Comparison of ENCODE assay signal across 16 mouse cellular contexts in genomic region chr7:126628111-126628510, GRCm38 (mm10). TPM values are rescaled to one million over a fixed set of nuclear protein-coding genes. Genes with fewer than 3 reads are reported as not detected.
DNase-seq lines count a peak whose midpoint lies in the region; ATAC-seq and TF ChIP-seq lines count a peak whose summit lies in the region.
"Had no signal": no experiment of that assay in that cellular context is flagged by ENCODE, and none has a peak within 500 bp of the region (broad histone marks: within the 10 kb centered on the region; RNA-seq: fewer than 3 reads in every experiment).

No protein-coding gene starts in this region.

- H3K4me1 ChIP-seq in heart, embryonic 10.5 days = peaks cover 8% of the 10 kb centered on the region; the same call in 1 of the 2 replicates
- peaks cover 43% of the 10 kb centered on the region for H3K4me1 ChIP-seq in liver, embryonic 13.5 days (replicated peaks)
- peaks cover 17% of the 10 kb centered on the region; the same call in 1 of the 2 replicates for H3K4me1 ChIP-seq in liver, postnatal 0 days (ENCODE audit: insufficient read depth)
- H3K4me1 ChIP-seq in embryonic facial prominence, embryonic 13.5 days = peaks cover 13% of the 10 kb centered on the region
- H3K4me1 ChIP-seq: forebrain, embryonic 15.5 days had no signal

- H3K36me3 ChIP-seq in heart, embryonic 10.5 days = no peaks in the 10 kb centered on the region
- no peaks in the 10 kb centered on the region for H3K36me3 ChIP-seq in liver, embryonic 13.5 days
- H3K36me3 ChIP-seq in liver, postnatal 0 days (replicated peaks; ENCODE audit: insufficient read depth, low read length) = no peaks in the 10 kb centered on the region
- no peaks in the 10 kb centered on the region for H3K36me3 ChIP-seq in embryonic facial prominence, embryonic 13.5 days
- H3K36me3 ChIP-seq: forebrain, embryonic 15.5 days had no signal

- H3K4me3 ChIP-seq in heart, embryonic 10.5 days = no peak overlapping the region
- H3K4me3 ChIP-seq in liver, embryonic 13.5 days (replicated peaks) = no peak overlapping the region
- no peak overlapping the region for H3K4me3 ChIP-seq in liver, postnatal 0 days (ENCODE audit: low read depth, low read length)
- no peak overlapping the region for H3K4me3 ChIP-seq in embryonic facial prominence, embryonic 13.5 days
- H3K4me3 ChIP-seq: forebrain, embryonic 15.5 days had no signal

- no peak overlapping the region for H3K4me2 ChIP-seq in liver, embryonic 13.5 days
- no peak overlapping the region for H3K4me2 ChIP-seq in liver, postnatal 0 days (ENCODE audit: low read depth, low read length)
- H3K4me2 ChIP-seq in embryonic facial prominence, embryonic 13.5 days = no peak overlapping the region
- H3K4me2 ChIP-seq: forebrain, embryonic 15.5 days had no signal

- no peaks in the 10 kb centered on the region for H3K9me3 ChIP-seq in heart, embryonic 10.5 days
- no peaks in the 10 kb centered on the region for H3K9me3 ChIP-seq in liver, embryonic 13.5 days (replicated peaks)
- no peaks in the 10 kb centered on the region for H3K9me3 ChIP-seq in liver, postnatal 0 days (ENCODE audit: low read length)
- H3K9me3 ChIP-seq in embryonic facial prominence, embryonic 13.5 days = no peaks in the 10 kb centered on the region
- H3K9me3 ChIP-seq: forebrain, embryonic 15.5 days had no signal

- no peak for TF ChIP-seq CTCF in liver, postnatal 0 days (IDR thresholded peaks at IDR 0.05; ENCODE audit: low read depth)

- 0 out of 2 replicates have a peak overlapping the region, but pooled peaks have one; percentile 16 for H3K9ac ChIP-seq in liver, embryonic 13.5 days
- no peak overlapping the region for H3K9ac ChIP-seq in liver, postnatal 0 days (replicated peaks)
- H3K9ac ChIP-seq in embryonic facial prominence, embryonic 13.5 days = peak overlapping the region; percentile 37
- H3K9ac ChIP-seq: forebrain, embryonic 15.5 days; liver, embryonic 14.5 days had no signal

- H3K27ac ChIP-seq in heart, embryonic 10.5 days = peak overlapping the region; percentile 30; the same call in 1 of the 2 replicates
- no peak overlapping the region for H3K27ac ChIP-seq in liver, embryonic 13.5 days
- H3K27ac ChIP-seq in liver, postnatal 0 days (ENCODE audit: low read depth) = no peak overlapping the region
- peak overlapping the region; percentile 61 for H3K27ac ChIP-seq in embryonic facial prominence, embryonic 13.5 days
- H3K27ac ChIP-seq: forebrain, embryonic 15.5 days; liver, embryonic 14.5 days had no signal

- no peak for ATAC-seq in liver, embryonic 13.5 days (ENCODE audit: low read depth)
- no peak for ATAC-seq in liver, postnatal 0 days
- ATAC-seq in embryonic facial prominence, embryonic 13.5 days (ENCODE audit: insufficient number of reproducible peaks, insufficient read depth, low FRiP score, low TSS enrichment, low read depth) = no peak
- ATAC-seq: forebrain, embryonic 15.5 days; midbrain, embryonic 16.5 days had no signal

- no peak for DNase-seq in heart, embryonic 10.5 days (ENCODE audit: low spot score)
- no peak for DNase-seq in heart, adult 8-10 months (ENCODE audit: low spot score)
- DNase-seq in liver, embryonic 13.5 days = no peak
- DNase-seq in liver, postnatal 0 days = no peak
- peak; percentile 13 for DNase-seq in lung, postnatal 14 days
- DNase-seq in cerebellum, postnatal 10 days = no peak
- DNase-seq in spleen, postnatal 36 days (ENCODE audit: low spot score in 2 of 2) = no peak
- DNase-seq: retina, postnatal 1 day had no signal

- TF ChIP-seq EP300 in liver, postnatal 0 days (IDR thresholded peaks at IDR 0.05; ENCODE audit: low read depth) = no peak

- 0 out of 2 replicates have a peak, but pooled peaks cover 7% of the 10 kb centered on the region for H3K27me3 ChIP-seq in heart, embryonic 10.5 days (ENCODE audit: insufficient read depth, poor library complexity, severe bottlenecking)
- no peaks in the 10 kb centered on the region for H3K27me3 ChIP-seq in liver, embryonic 13.5 days
- H3K27me3 ChIP-seq in liver, postnatal 0 days (ENCODE audit: insufficient read depth, low read length) = no peaks in the 10 kb centered on the region
- no peaks in the 10 kb centered on the region for H3K27me3 ChIP-seq in embryonic facial prominence, embryonic 13.5 days
- H3K27me3 ChIP-seq: forebrain, embryonic 15.5 days had no signal

- WGBS in heart, embryonic 10.5 days = 66% methylated on average over 6 of the region's 6 CpGs
- 65% methylated on average over 6 of the region's 6 CpGs for WGBS in liver, embryonic 13.5 days (ENCODE audit: insufficient replicate concordance)
- WGBS in liver, postnatal 0 days (ENCODE audit: insufficient replicate concordance) = 67% methylated on average over 6 of the region's 6 CpGs
- WGBS in embryonic facial prominence, embryonic 13.5 days = 48% methylated on average over 6 of the region's 6 CpGs

RNA-seq across cellular contexts. Expression of gene Nupr1, which starts 2.5 kb away (rescaled TPM):
- 0.75 and 1.2 TPM in 2 replicates for polyA plus RNA-seq in heart, embryonic 10.5 days (2016; fragmentation: Nextera tagmentation; extraction: Ambion mirVana)
- 1 to 10 TPM; 3.5 to 5.3 (median 4.7) TPM for total RNA-seq in heart, adult 8-10 months (2022)
- polyA plus RNA-seq in liver, embryonic 13.5 days (2015; fragmentation: Nextera tagmentation; extraction: Ambion mirVana) = 1.7 and 2.0 TPM in 2 replicates
- polyA plus RNA-seq in liver, postnatal 0 days (2015; fragmentation: Nextera tagmentation; extraction: Ambion mirVana) = 4.0 and 4.5 TPM in 2 replicates
- polyA plus RNA-seq in embryonic facial prominence, embryonic 13.5 days (2015; fragmentation: Nextera tagmentation; extraction: Ambion mirVana) = 5.5 and 6.1 TPM in 2 replicates

RNA-seq across cellular contexts. Expression of gene Sgf29, which starts 21.0 kb away (rescaled TPM):
- polyA plus RNA-seq in heart, embryonic 10.5 days (2016; fragmentation: Nextera tagmentation; extraction: Ambion mirVana) = 36.6 and 44.3 TPM in 2 replicates
- total RNA-seq in heart, adult 8-10 months (2022) = 10 to 100 TPM; 21.6 to 26.2 (median 24.9) TPM
- polyA plus RNA-seq in liver, embryonic 13.5 days (2015; fragmentation: Nextera tagmentation; extraction: Ambion mirVana) = 34.7 and 36.8 TPM in 2 replicates
- polyA plus RNA-seq in liver, postnatal 0 days (2015; fragmentation: Nextera tagmentation; extraction: Ambion mirVana) = 22.7 and 22.8 TPM in 2 replicates
- 48.9 and 62.9 TPM in 2 replicates for polyA plus RNA-seq in embryonic facial prominence, embryonic 13.5 days (2015; fragmentation: Nextera tagmentation; extraction: Ambion mirVana)

RNA-seq across cellular contexts. Expression of gene Il27, which starts 33.4 kb away (rescaled TPM):
- not detected in 2 replicates for polyA plus RNA-seq in heart, embryonic 10.5 days (2016; fragmentation: Nextera tagmentation; extraction: Ambion mirVana)
- total RNA-seq in heart, adult 8-10 months (2022) = not detected
- not detected in 2 replicates for polyA plus RNA-seq in liver, embryonic 13.5 days (2015; fragmentation: Nextera tagmentation; extraction: Ambion mirVana)
- polyA plus RNA-seq in liver, postnatal 0 days (2015; fragmentation: Nextera tagmentation; extraction: Ambion mirVana) = 0.18 and 0.21 TPM in 2 replicates
- polyA plus RNA-seq in embryonic facial prominence, embryonic 13.5 days (2015; fragmentation: Nextera tagmentation; extraction: Ambion mirVana) = not detected in 2 replicates
- total RNA-seq: layer of hippocampus, postnatal 14 days had no signal
- polyA plus RNA-seq: brain, embryonic 14.5 days; C2C12; forebrain, embryonic 15.5 days; midbrain, embryonic 16.5 days; stomach, embryonic 14.5 days had no signal

RNA-seq across cellular contexts. Expression of gene Cln3, which starts 42.5 kb away (rescaled TPM):
- polyA plus RNA-seq in heart, embryonic 10.5 days (2016; fragmentation: Nextera tagmentation; extraction: Ambion mirVana) = 19.8 and 23.3 TPM in 2 replicates
- 10 to 100 TPM; 12.9 to 15.6 (median 14.1) TPM for total RNA-seq in heart, adult 8-10 months (2022)
- polyA plus RNA-seq in liver, embryonic 13.5 days (2015; fragmentation: Nextera tagmentation; extraction: Ambion mirVana) = 11.5 and 12.4 TPM in 2 replicates
- 12.3 and 14.6 TPM in 2 replicates for polyA plus RNA-seq in liver, postnatal 0 days (2015; fragmentation: Nextera tagmentation; extraction: Ambion mirVana)
- 34.0 and 37.9 TPM in 2 replicates for polyA plus RNA-seq in embryonic facial prominence, embryonic 13.5 days (2015; fragmentation: Nextera tagmentation; extraction: Ambion mirVana)

RNA-seq across cellular contexts. Expression of gene Apobr, which starts 43.4 kb away (rescaled TPM):
- polyA plus RNA-seq in heart, embryonic 10.5 days (2016; fragmentation: Nextera tagmentation; extraction: Ambion mirVana) = 0.18 and 0.23 TPM in 2 replicates
- 1 to 10 TPM in 2 of 4 experiments, under 1 TPM in 2; 0.44 to 1.9 (median 0.75) TPM for total RNA-seq in heart, adult 8-10 months (2022)
- polyA plus RNA-seq in liver, embryonic 13.5 days (2015; fragmentation: Nextera tagmentation; extraction: Ambion mirVana) = 0.61 and 0.71 TPM in 2 replicates
- 3.0 and 4.0 TPM in 2 replicates for polyA plus RNA-seq in liver, postnatal 0 days (2015; fragmentation: Nextera tagmentation; extraction: Ambion mirVana)
- polyA plus RNA-seq in embryonic facial prominence, embryonic 13.5 days (2015; fragmentation: Nextera tagmentation; extraction: Ambion mirVana) = 0.59 and 0.65 TPM in 2 replicates

Comparison
In these comparisons a context has a peak if more than half of its experiments do, and no peak if none do; other contexts are left out.
1. H3K27ac ChIP-seq: peak in heart, embryonic 10.5 days (single experiment) and embryonic facial prominence, embryonic 13.5 days (single experiment); none in liver, embryonic 13.5 days (single experiment) and liver, postnatal 0 days (single experiment).